ENCODE assay signal across 22 mouse cellular contexts in the genomic region with DNA sequence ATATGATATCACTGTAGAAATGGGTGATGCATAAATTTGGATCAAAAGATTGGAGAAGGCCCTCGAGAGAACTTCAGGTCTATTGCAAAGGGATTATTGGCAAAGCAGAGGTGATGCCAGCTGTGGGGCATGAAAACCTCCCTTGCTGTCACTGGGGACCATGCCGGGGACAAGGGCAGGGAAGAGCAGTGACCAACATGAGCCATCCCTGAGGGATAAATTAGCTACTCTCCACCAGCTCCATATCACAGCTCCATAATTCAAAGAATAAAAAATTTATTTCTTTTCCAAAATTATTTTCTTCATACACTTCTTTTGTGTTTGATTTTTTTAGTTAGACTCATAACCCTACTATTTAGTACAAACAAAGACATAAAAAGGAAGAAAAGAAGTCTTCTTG. TPM values are rescaled to one million over a fixed set of nuclear protein-coding genes. Genes with fewer than 3 reads are reported as not detected.
DNase-seq lines count a peak whose midpoint lies in the region; TF ChIP-seq lines count a peak whose summit lies in the region.
"Had no signal": no experiment of that assay in that cellular context is flagged by ENCODE, and none has a peak within 500 bp of the region (broad histone marks: within the 10 kb centered on the region; RNA-seq: fewer than 3 reads in every experiment).

Olfr984 (minus strand) TSS at position 101 of the 400 bp plus-strand sequence.

- no peak within 1 kb of the TSS for H3K27ac ChIP-seq in CH12.LX (ENCODE audit: insufficient read depth, low read depth)
- no peak within 1 kb of the TSS for H3K27ac ChIP-seq in limb, embryonic 10.5 days

- H3K36me3 ChIP-seq in CH12.LX (replicated peaks in 1 of 2; ENCODE audit: control insufficient read depth in 1 of 2, insufficient read depth in 1 of 2, low read length in 1 of 2) = no peaks in the 10 kb centered on the region
- no peaks in the 10 kb centered on the region for H3K36me3 ChIP-seq in limb, embryonic 10.5 days
- H3K36me3 ChIP-seq: G1E had no signal

- 94% methylated on average over 2 of the region's 2 CpGs for whole genome bisulfite sequencing in limb, embryonic 10.5 days

- H3K79me2 ChIP-seq in CH12.LX (replicated peaks; ENCODE audit: control insufficient read depth, extremely low read depth, insufficient read depth, poor library complexity, severe bottlenecking) = no peaks in the 10 kb centered on the region

- H3K9me3 ChIP-seq in CH12.LX (replicated peaks; ENCODE audit: low read length) = no peaks in the 10 kb centered on the region
- H3K9me3 ChIP-seq in limb, embryonic 10.5 days (replicated peaks) = no peaks in the 10 kb centered on the region

- no peak for TF ChIP-seq EP300 in CH12.LX (IDR thresholded peaks at IDR 0.05; ENCODE audit: low read length)

- in situ Hi-C loops in CH12.LX (cut with MboI; ENCODE audit: low pct_ligation_motif_present, low pct_unique_long_range_greater_than_20kb, low sequenced_read_pairs) = no loop called here

- H3K4me2 ChIP-seq in CH12.LX (ENCODE audit: insufficient read depth, low read depth, poor library complexity, severe bottlenecking) = peak within 1 kb of the TSS; percentile 46

- TF ChIP-seq RAD21 in CH12.LX (IDR thresholded peaks at IDR 0.05; ENCODE audit: low read depth, low read length) = no peak

- no peak for DNase-seq in CH12.LX (ENCODE audit: extremely low read depth)
- no peak for DNase-seq in limb, embryonic 10.5 days (ENCODE audit: low spot score)
- DNase-seq: adrenal gland, adult 2 months; adrenal gland, adult 8-10 months; adrenal gland, postnatal 10 days; adrenal gland, postnatal 14 days; adrenal gland, postnatal 25 days; adrenal gland, postnatal 36 days; B cell, adult 2 months; cerebellum, adult 11 months; cerebellum, adult 11-12 months; cerebellum, adult 18-20 months; cerebellum, adult 2 months; cerebellum, adult 8-10 months had no signal

- H3K4me1 ChIP-seq in CH12.LX (ENCODE audit: control insufficient read depth in 1 of 2, insufficient read depth in 2 of 2) = peaks cover 3 to 8% of the 10 kb centered on the region in 2 experiments; a peak in 3 of 4 replicates
- 0 out of 2 replicates have a peak, but pooled peaks cover 3% of the 10 kb centered on the region for H3K4me1 ChIP-seq in limb, embryonic 10.5 days

- TF ChIP-seq CTCF in CH12.LX (conservative IDR thresholded peaks at IDR 0.05 in 1 of 2, IDR thresholded peaks at IDR 0.05 in 1 of 2; ENCODE audit: low read depth in 2 of 2, low read length in 2 of 2) = no peak

- no peaks in the 10 kb centered on the region for H3K27me3 ChIP-seq in CH12.LX (replicated peaks)
- no peaks in the 10 kb centered on the region for H3K27me3 ChIP-seq in limb, embryonic 10.5 days (ENCODE audit: low read depth, poor library complexity, severe bottlenecking)
- H3K27me3 ChIP-seq: Patski had no signal

- dilution Hi-C loops in CH12.LX (cut with MboI; ENCODE audit: extremely low pct_ligation_motif_present, extremely low pct_unique_long_range_greater_than_20kb, low sequenced_read_pairs) = no loop called here

- H3K9ac ChIP-seq in CH12.LX (ENCODE audit: insufficient read depth, low read depth) = no peak within 1 kb of the TSS

- TF ChIP-seq POLR2A in CH12.LX (IDR thresholded peaks at IDR 0.05; ENCODE audit: low read depth, low read length) = no peak

- H3K4me3 ChIP-seq in CH12.LX (replicated peaks in 1 of 3; ENCODE audit: low read depth in 2 of 3, low read length in 2 of 3, poor library complexity in 1 of 3) = no peak within 1 kb of the TSS
- H3K4me3 ChIP-seq in limb, embryonic 10.5 days = no peak within 1 kb of the TSS

TF ChIP-seq in CH12.LX, 34 proteins besides CTCF, POLR2A, EP300 and RAD21:
- no peak for TF ChIP-seq RCOR1 (conservative IDR thresholded peaks at IDR 0.05; ENCODE audit: low read depth, low read length)
- no peak for TF ChIP-seq SIN3A (IDR thresholded peaks at IDR 0.05; ENCODE audit: low read length)
- TF ChIP-seq MAFK (IDR thresholded peaks at IDR 0.05; ENCODE audit: insufficient replicate concordance, low read length) = no peak
- TF ChIP-seq SMC3 (IDR thresholded peaks at IDR 0.05; ENCODE audit: low read depth, low read length) = no peak
- no peak for TF ChIP-seq CHD1 (IDR thresholded peaks at IDR 0.05; ENCODE audit: low read depth, low read length)
- TF ChIP-seq E2F4 (IDR thresholded peaks at IDR 0.05; ENCODE audit: insufficient replicate concordance, low read depth, low read length) = no peak
- TF ChIP-seq ZNF384 (IDR thresholded peaks at IDR 0.05; ENCODE audit: low read depth, low read length) = no peak
- TF ChIP-seq TCF12 (IDR thresholded peaks at IDR 0.05; ENCODE audit: low read depth, low read length) = no peak
- TF ChIP-seq CHD2 (IDR thresholded peaks at IDR 0.05; ENCODE audit: low read length) = no peak
- no peak for TF ChIP-seq USF2 (conservative IDR thresholded peaks at IDR 0.05; ENCODE audit: low read depth, low read length)
- no peak for TF ChIP-seq TBP (conservative IDR thresholded peaks at IDR 0.05; ENCODE audit: low read depth, low read length)
- TF ChIP-seq NELFE (IDR thresholded peaks at IDR 0.05; ENCODE audit: low read depth, low read length) = no peak
- TF ChIP-seq GABPA (IDR thresholded peaks at IDR 0.05; ENCODE audit: insufficient replicate concordance, low read depth, low read length) = no peak
- TF ChIP-seq MAZ (IDR thresholded peaks at IDR 0.05; ENCODE audit: low read depth, low read length) = no peak
- no peak for TF ChIP-seq KAT2A (IDR thresholded peaks at IDR 0.05; ENCODE audit: insufficient replicate concordance, low read length)

RNA-seq across cellular contexts. Expression of gene Olfr984, which starts in this region (rescaled TPM):
- total RNA-seq in CH12.LX (2012; rRNA removed) (not detected in 2 replicates), CH12.LX (2014; rRNA removed) (not detected in 2 replicates)
- polyA plus RNA-seq in CH12.LX (2012; ENCODE audit: insufficient read length, low read depth) = not detected in 2 replicates
- polyA plus RNA-seq in limb, embryonic 10.5 days (2016; fragmentation: Nextera tagmentation; extraction: Ambion mirVana) = not detected in 2 replicates
- total RNA-seq: adrenal gland, adult 18-20 months; adrenal gland, adult 2 months; adrenal gland, adult 8-10 months; adrenal gland, postnatal 10 days; adrenal gland, postnatal 14 days; adrenal gland, postnatal 25 days; adrenal gland, postnatal 36 days; adrenal gland, postnatal 4 days; MEL had no signal
- polyA plus RNA-seq: adrenal gland, adult 2 months; brain, embryonic 14.5 days; C2C12; CD4-positive, CD25-positive, alpha-beta regulatory T cell, adult 4 months; cerebellum, adult 2 months; G1E; Patski had no signal
